Mouse (Mus musculus) urinary bladder, postnatal 0 days (tissue): Measurements from ENCODE around the gene Opn1mw. TPM values are rescaled to one million over a fixed set of nuclear protein-coding genes. Genes with fewer than 3 reads are reported as not detected.

ENCODE experiments used
- polyA plus RNA-seq: library from polyadenylated mRNA; unstranded; fragments of >200 nt; fragmentation: Nextera tagmentation; extraction: Ambion mirVana; gene quantifications from 2 replicates; pipeline ENCODE4 v1.2.1, GENCODE M21; 2015

The Opn1mw gene
- not detected in 2 replicates for polyA plus RNA-seq

DNA sequence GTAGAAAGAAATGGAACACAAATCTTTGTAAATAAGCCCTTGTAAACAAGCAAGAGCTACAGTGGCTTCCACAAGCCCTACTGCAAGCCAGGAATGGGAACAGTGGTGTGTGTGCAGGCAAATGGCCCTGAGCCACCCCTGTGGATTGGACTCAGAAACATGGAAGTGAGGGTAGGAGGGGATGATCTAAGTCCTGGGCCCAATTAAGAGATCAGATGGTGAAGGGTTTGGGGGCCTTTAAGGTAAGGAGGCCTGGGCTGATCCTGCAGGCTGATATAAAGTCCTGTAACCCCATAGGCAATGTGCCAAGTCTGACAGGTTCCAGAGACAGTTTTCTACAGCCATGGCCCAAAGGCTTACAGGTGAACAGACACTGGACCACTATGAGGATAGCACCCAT, at the start of gene Opn1mw:
Gene Opn1mw, plus strand, starts transcription at position 301 of the 400 bp plus-strand sequence.

GRCm38 (mm10) chrX:74135263-74135662, 8.0 kb downstream of the Opn1mw start, which contains the start of gene Mecp2:
TSS of gene Mecp2 (minus strand) at chrX:74135363.

GRCm38 (mm10) chrX:74167738-74168137, 40.5 kb downstream of the Opn1mw start, which contains the start of gene Tex28:
TSS of gene Tex28 (minus strand) at chrX:74167838.

GRCm38 (mm10) chrX:74176959-74177358, 49.7 kb downstream of the Opn1mw start, which contains the start of gene Tktl1:
TSS of gene Tktl1 (plus strand) at chrX:74177259.

Other genes starting within 250 kb of the Opn1mw start
- 0.06 TPM in 1 of 2 replicates, not detected in the other for gene Avpr2, start 235.4 kb upstream of the Opn1mw start, polyA plus RNA-seq
- gene L1cam, start 231.4 kb upstream of the Opn1mw start, polyA plus RNA-seq, result 4.1 and 5.6 TPM in 2 replicates
- gene Arhgap4, start 205.6 kb upstream of the Opn1mw start, polyA plus RNA-seq, result 1.2 and 3.3 TPM in 2 replicates
- 87.1 and 94.9 TPM in 2 replicates for gene Naa10, start 205.5 kb upstream of the Opn1mw start, polyA plus RNA-seq
- gene Renbp, start 196.6 kb upstream of the Opn1mw start, polyA plus RNA-seq, result 40.5 and 45.6 TPM in 2 replicates
- gene Hcfc1, start 161.1 kb upstream of the Opn1mw start, polyA plus RNA-seq, result 17.5 and 18.5 TPM in 2 replicates
- 48.4 and 55.3 TPM in 2 replicates for gene Irak1, start 103.5 kb upstream of the Opn1mw start, polyA plus RNA-seq
- gene Mecp2, start 7.9 kb downstream of the Opn1mw start, polyA plus RNA-seq, result 8.5 and 9.1 TPM in 2 replicates
- gene Tex28, start 40.4 kb downstream of the Opn1mw start, polyA plus RNA-seq, result not detected in 2 replicates
- gene Tktl1, start 49.8 kb downstream of the Opn1mw start, polyA plus RNA-seq, result 0.10 and 0.16 TPM in 2 replicates
- gene Flna, start 122.4 kb downstream of the Opn1mw start, polyA plus RNA-seq, result 1,264 and 1,315 TPM in 2 replicates
- 27.8 and 28.9 TPM in 2 replicates for gene Emd, start 127.2 kb downstream of the Opn1mw start, polyA plus RNA-seq
- gene Rpl10, start 143.3 kb downstream of the Opn1mw start, polyA plus RNA-seq, result 802 and 865 TPM in 2 replicates
- gene Taz, start 154.4 kb downstream of the Opn1mw start, polyA plus RNA-seq, result 50.5 and 56.1 TPM in 2 replicates
- 18.6 and 20.0 TPM in 2 replicates for gene Dnase1l1, start 154.9 kb downstream of the Opn1mw start, polyA plus RNA-seq
- 97.3 and 109 TPM in 2 replicates for gene Atp6ap1, start 169.6 kb downstream of the Opn1mw start, polyA plus RNA-seq
- 106 and 112 TPM in 2 replicates for gene Gdi1, start 177.5 kb downstream of the Opn1mw start, polyA plus RNA-seq
- 38.8 and 45.1 TPM in 2 replicates for gene Fam50a, start 185.6 kb downstream of the Opn1mw start, polyA plus RNA-seq
- gene Plxna3, start 201.6 kb downstream of the Opn1mw start, polyA plus RNA-seq, result 2.2 and 2.3 TPM in 2 replicates
- gene Lage3, start 226.2 kb downstream of the Opn1mw start, polyA plus RNA-seq, result 74.8 and 80.3 TPM in 2 replicates
- 65.4 and 70.7 TPM in 2 replicates for gene Ubl4a, start 245.8 kb downstream of the Opn1mw start, polyA plus RNA-seq
- gene Slc10a3, start 245.9 kb downstream of the Opn1mw start, polyA plus RNA-seq, result 18.1 and 19.6 TPM in 2 replicates